Mouse (Mus musculus) heart, embryonic 12.5 days (tissue): Measurements from ENCODE around the gene Myo1f. TPM values are rescaled to one million over a fixed set of nuclear protein-coding genes. Genes with fewer than 3 reads are reported as not detected.

Experiments used
- ATAC-seq: fragments of 200-750 bp; cut with Nextera tagmentation; 2 replicates; pipeline ENCODE4 v1.8.0; 2017; ENCODE audit warnings: moderate TSS enrichment, moderate library complexity; ENCODE audit not compliant: insufficient number of reproducible peaks, low FRiP score
- H3K27ac ChIP-seq: fragments of 300-500 bp; sonication (generic); 2 replicates; pipeline ENCODE4 v1.5.1; 2016; ENCODE audit warnings: mild to moderate bottlenecking, moderate library complexity; ENCODE audit not compliant: poor library complexity, severe bottlenecking
- H3K27me3 ChIP-seq: fragments of 300-500 bp; sonication (generic); replicated peaks from 2 replicates; pipeline ENCODE4 v1.6.1; 2016; ENCODE audit warnings: mild to moderate bottlenecking, moderate library complexity
- H3K36me3 ChIP-seq: fragments of 300-500 bp; sonication (generic); 2 replicates; pipeline ENCODE4 v1.6.1; 2016; ENCODE audit warnings: mild to moderate bottlenecking, moderate library complexity
- H3K4me1 ChIP-seq: fragments of 300-500 bp; sonication (generic); replicated peaks from 2 replicates; pipeline ENCODE4 v1.6.1; 2016; ENCODE audit warnings: mild to moderate bottlenecking
- H3K4me2 ChIP-seq: fragments of 300-500 bp; sonication (generic); 2 replicates; pipeline ENCODE4 v1.6.1; 2016; ENCODE audit warnings: mild to moderate bottlenecking, moderate library complexity
- H3K4me3 ChIP-seq: fragments of 300-500 bp; sonication (generic); 2 replicates; pipeline ENCODE4 v1.5.1; 2016; ENCODE audit warnings: mild to moderate bottlenecking
- H3K9ac ChIP-seq: fragments of 300-500 bp; sonication (generic); 2 replicates; pipeline ENCODE4 v1.6.1; 2016; ENCODE audit warnings: mild to moderate bottlenecking, moderate library complexity
- H3K9me3 ChIP-seq: fragments of 300-500 bp; sonication (generic); replicated peaks from 2 replicates; pipeline ENCODE4 v1.6.1; 2016; ENCODE audit warnings: mild to moderate bottlenecking, moderate library complexity
- WGBS: fragments of 180-500 bp; shearing (Covaris S2); methylation state at CpG from one replicate; pipeline ENCODE4 v1.1.7; 2016; 5-methylcytosine and 5-hydroxymethylcytosine counted together
- polyA plus RNA-seq: library from polyadenylated mRNA; unstranded; fragments of >200 nt; fragmentation: Nextera tagmentation; extraction: Ambion mirVana; gene quantifications from 2 replicates; pipeline ENCODE4 v1.2.1, GENCODE M21; 2016

The Myo1f gene
- polyA plus RNA-seq, 1 experiment from 2014 or later = 1.9 TPM

- Histone ChIP-seq H3K4me1 (no peaks in the 10 kb centered on the region), H3K9me3 (no peaks in the 10 kb centered on the region), H3K4me3 (no peak overlapping the region), H3K4me2 (no peak overlapping the region), H3K27me3 (no peaks in the 10 kb centered on the region), H3K36me3 (peaks cover 57% of the 10 kb centered on the region), H3K27ac (no peak overlapping the region), H3K9ac (no peak overlapping the region)
- WGBS = 81% methylated on average over 3 of the region's 3 CpGs
- no peak for ATAC-seq
Observed at GRCm38 (mm10) chr17:33539106-33539675, 16.3 kb upstream of the Myo1f start.

- 87% methylated on average over 4 of the region's 4 CpGs for WGBS
Observed at GRCm38 (mm10) chr17:33539878-33540277, 15.6 kb upstream of the Myo1f start.

GRCm38 (mm10) chr17:33549212-33549611, 6.3 kb upstream of the Myo1f start:
- no peak overlapping the region for H3K27ac ChIP-seq
- H3K27me3 ChIP-seq = no peaks in the 10 kb centered on the region
- H3K9me3 ChIP-seq = no peaks in the 10 kb centered on the region
- ATAC-seq = no peak
- H3K9ac ChIP-seq = no peak overlapping the region
- H3K4me1 ChIP-seq = no peaks in the 10 kb centered on the region
- 86% methylated on average over 6 of the region's 6 CpGs for WGBS
- H3K36me3 ChIP-seq = peaks cover 78% of the 10 kb centered on the region
- H3K4me2 ChIP-seq = no peak overlapping the region
- H3K4me3 ChIP-seq = no peak overlapping the region

More at GRCm38 (mm10) chr17:33539878-33540277, 15.6 kb upstream of the Myo1f start:
- Histone ChIP-seq H3K27ac (no peak overlapping the region), H3K36me3 (peaks cover 57% of the 10 kb centered on the region), H3K4me3 (no peak overlapping the region), H3K4me2 (no peak overlapping the region), H3K9ac (no peak overlapping the region), H3K9me3 (no peaks in the 10 kb centered on the region), H3K27me3 (no peaks in the 10 kb centered on the region), H3K4me1 (no peaks in the 10 kb centered on the region)
- no peak for ATAC-seq

GRCm38 (mm10) chr17:33550388-33550787, 5.1 kb upstream of the Myo1f start:
- H3K27me3 ChIP-seq = no peaks in the 10 kb centered on the region
- no peak for ATAC-seq
- no peaks in the 10 kb centered on the region for H3K9me3 ChIP-seq
- no peaks in the 10 kb centered on the region for H3K4me1 ChIP-seq
- H3K4me2 ChIP-seq = no peak overlapping the region
- H3K27ac ChIP-seq = no peak overlapping the region
- peaks cover 66% of the 10 kb centered on the region for H3K36me3 ChIP-seq
- H3K9ac ChIP-seq = no peak overlapping the region
- no peak overlapping the region for H3K4me3 ChIP-seq
- WGBS = 77% methylated on average over 10 of the region's 10 CpGs

GRCm38 (mm10) chr17:33552113-33552512, 3.4 kb upstream of the Myo1f start:
- 87% methylated on average over 4 of the region's 4 CpGs for WGBS
- H3K4me1 ChIP-seq = no peaks in the 10 kb centered on the region
- no peak for ATAC-seq

GRCm38 (mm10) chr17:33552964-33553363, 2.5 kb upstream of the Myo1f start:
- Histone ChIP-seq H3K4me2 (no peak overlapping the region), H3K27me3 (no peaks in the 10 kb centered on the region), H3K36me3 (peaks cover 52% of the 10 kb centered on the region), H3K9ac (no peak overlapping the region), H3K27ac (no peak overlapping the region), H3K9me3 (no peaks in the 10 kb centered on the region), H3K4me3 (no peak overlapping the region), H3K4me1 (no peaks in the 10 kb centered on the region)
- ATAC-seq = no peak
- 44% methylated on average over 4 of the region's 4 CpGs for WGBS

More at GRCm38 (mm10) chr17:33552113-33552512, 3.4 kb upstream of the Myo1f start:
- Histone ChIP-seq H3K36me3 (peaks cover 60% of the 10 kb centered on the region), H3K9ac (no peak overlapping the region), H3K9me3 (no peaks in the 10 kb centered on the region), H3K27ac (no peak overlapping the region), H3K27me3 (no peaks in the 10 kb centered on the region), H3K4me2 (no peak overlapping the region), H3K4me3 (no peak overlapping the region)

GRCm38 (mm10) chr17:33554536-33554935, 971 bp upstream of the Myo1f start:
- Histone ChIP-seq H3K27me3 (no peaks in the 10 kb centered on the region), H3K27ac (no peak overlapping the region), H3K4me2 (no peak overlapping the region), H3K4me1 (no peaks in the 10 kb centered on the region), H3K9me3 (no peaks in the 10 kb centered on the region), H3K9ac (no peak overlapping the region), H3K36me3 (peaks cover 37% of the 10 kb centered on the region), H3K4me3 (no peak overlapping the region)
- 86% methylated on average over 1 of the region's 1 CpGs for WGBS
- ATAC-seq = no peak

GRCm38 (mm10) chr17:33557922-33558321, 2.4 kb downstream of the Myo1f start:
- H3K4me3 ChIP-seq = no peak overlapping the region
- WGBS = 78% methylated on average over 4 of the region's 4 CpGs
- peaks cover 11% of the 10 kb centered on the region; the same call in 1 of the 2 replicates for H3K36me3 ChIP-seq
- H3K27me3 ChIP-seq = no peaks in the 10 kb centered on the region
- no peaks in the 10 kb centered on the region for H3K4me1 ChIP-seq
- H3K4me2 ChIP-seq = no peak overlapping the region
- no peaks in the 10 kb centered on the region for H3K9me3 ChIP-seq
- no peak overlapping the region for H3K27ac ChIP-seq
- no peak overlapping the region for H3K9ac ChIP-seq
- no peak for ATAC-seq

- H3K4me1 ChIP-seq = no peaks in the 10 kb centered on the region
- H3K9ac ChIP-seq = no peak overlapping the region
- H3K36me3 ChIP-seq = no peaks in the 10 kb centered on the region
- ATAC-seq = no peak
- H3K4me3 ChIP-seq = no peak overlapping the region
- 68% methylated on average over 2 of the region's 2 CpGs for WGBS
- no peaks in the 10 kb centered on the region for H3K27me3 ChIP-seq
- 0 out of 2 replicates have a peak, but pooled peaks cover 3% of the 10 kb centered on the region for H3K9me3 ChIP-seq
- H3K4me2 ChIP-seq = no peak overlapping the region
- H3K27ac ChIP-seq = no peak overlapping the region
Observed at GRCm38 (mm10) chr17:33563527-33564076, 8.1 kb downstream of the Myo1f start.

GRCm38 (mm10) chr17:33564599-33564998, 9.1 kb downstream of the Myo1f start:
- 0 out of 2 replicates have a peak, but pooled peaks cover 3% of the 10 kb centered on the region for H3K9me3 ChIP-seq
- H3K27me3 ChIP-seq = no peaks in the 10 kb centered on the region
- no peak overlapping the region for H3K4me3 ChIP-seq
- no peak overlapping the region for H3K27ac ChIP-seq
- WGBS = 71% methylated on average over 1 of the region's 1 CpGs
- no peak for ATAC-seq
- H3K4me1 ChIP-seq = no peaks in the 10 kb centered on the region
- no peaks in the 10 kb centered on the region for H3K36me3 ChIP-seq
- H3K4me2 ChIP-seq = no peak overlapping the region
- H3K9ac ChIP-seq = no peak overlapping the region

- H3K9me3 ChIP-seq = 0 out of 2 replicates have a peak, but pooled peaks cover 3% of the 10 kb centered on the region
- no peak overlapping the region for H3K4me3 ChIP-seq
- no peaks in the 10 kb centered on the region for H3K36me3 ChIP-seq
- no peak overlapping the region for H3K4me2 ChIP-seq
- WGBS = 60% methylated on average over 2 of the region's 2 CpGs
- ATAC-seq = no peak
- no peak overlapping the region for H3K9ac ChIP-seq
- no peaks in the 10 kb centered on the region for H3K4me1 ChIP-seq
- no peaks in the 10 kb centered on the region for H3K27me3 ChIP-seq
- H3K27ac ChIP-seq = no peak overlapping the region
Observed at GRCm38 (mm10) chr17:33566182-33566581, 10.7 kb downstream of the Myo1f start.

- H3K4me2 ChIP-seq = no peak overlapping the region
- H3K27ac ChIP-seq = no peak overlapping the region
- H3K4me1 ChIP-seq = no peaks in the 10 kb centered on the region
- no peak overlapping the region for H3K9ac ChIP-seq
- ATAC-seq = no peak
- WGBS = 77% methylated on average over 4 of the region's 4 CpGs
- no peaks in the 10 kb centered on the region for H3K36me3 ChIP-seq
- H3K4me3 ChIP-seq = no peak overlapping the region
- peaks cover 4% of the 10 kb centered on the region; the same call in 1 of the 2 replicates for H3K27me3 ChIP-seq
- no peaks in the 10 kb centered on the region for H3K9me3 ChIP-seq
Observed at GRCm38 (mm10) chr17:33584061-33584460, 28.6 kb downstream of the Myo1f start.
